Mouse (Mus musculus): ENCODE measurements around the gene Itgbl1.
"Not testable (repeated sequence)": the region's sequence is repeated elsewhere in the genome, so short reads cannot be mapped to it uniquely, and the experiment has no call there.

Gene Itgbl1

DNA sequence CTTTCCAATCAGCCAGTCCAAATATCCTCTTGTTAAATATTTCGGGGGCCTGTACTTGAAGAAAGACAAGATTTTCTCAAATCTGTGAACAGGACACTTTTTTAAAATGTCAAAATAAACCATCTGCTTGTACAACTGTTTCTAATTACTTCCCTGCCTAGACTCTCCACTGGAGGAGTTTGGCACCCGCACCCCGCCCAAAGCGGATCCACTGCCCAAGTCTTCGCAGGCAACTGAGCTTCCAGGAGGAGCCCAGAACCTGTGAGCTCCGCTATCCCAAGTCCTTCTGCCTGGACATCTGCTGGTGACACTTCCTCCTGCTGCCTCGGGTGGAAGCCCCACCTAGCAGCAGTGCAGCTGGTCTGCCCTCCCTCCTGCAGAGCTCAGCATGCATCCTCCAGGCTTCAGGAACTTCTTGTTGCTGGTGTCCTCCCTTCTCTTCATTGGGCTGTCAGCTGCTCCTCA is at the start of gene Itgbl1:
Itgbl1 (plus strand) TSS at position 51 of the 465 bp plus-strand sequence.
- no peak for DNase-seq (ENCODE audit: low spot score)

DNA sequence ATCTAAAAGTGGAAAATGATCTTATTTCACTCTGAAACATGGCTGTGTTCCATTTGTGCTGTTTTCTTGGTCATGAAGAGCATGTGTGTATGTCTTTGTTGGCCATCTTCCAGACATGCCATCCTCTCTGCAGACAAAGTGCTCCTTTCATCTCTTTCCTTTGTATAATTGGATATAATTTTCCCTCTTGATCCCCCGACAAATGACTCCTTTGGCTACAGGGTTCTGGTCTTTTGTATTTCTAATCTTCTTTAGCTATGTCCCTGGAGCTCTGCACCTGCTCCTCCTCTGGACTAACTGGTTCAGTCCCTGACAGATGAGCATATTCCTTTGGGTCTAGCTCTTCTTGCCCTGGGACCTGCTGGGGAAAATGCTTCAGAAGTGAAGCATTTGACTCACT is 36.8 kb upstream of the Itgbl1 start:
- DNase-seq (ENCODE audit: low spot score): no peak

DNA sequence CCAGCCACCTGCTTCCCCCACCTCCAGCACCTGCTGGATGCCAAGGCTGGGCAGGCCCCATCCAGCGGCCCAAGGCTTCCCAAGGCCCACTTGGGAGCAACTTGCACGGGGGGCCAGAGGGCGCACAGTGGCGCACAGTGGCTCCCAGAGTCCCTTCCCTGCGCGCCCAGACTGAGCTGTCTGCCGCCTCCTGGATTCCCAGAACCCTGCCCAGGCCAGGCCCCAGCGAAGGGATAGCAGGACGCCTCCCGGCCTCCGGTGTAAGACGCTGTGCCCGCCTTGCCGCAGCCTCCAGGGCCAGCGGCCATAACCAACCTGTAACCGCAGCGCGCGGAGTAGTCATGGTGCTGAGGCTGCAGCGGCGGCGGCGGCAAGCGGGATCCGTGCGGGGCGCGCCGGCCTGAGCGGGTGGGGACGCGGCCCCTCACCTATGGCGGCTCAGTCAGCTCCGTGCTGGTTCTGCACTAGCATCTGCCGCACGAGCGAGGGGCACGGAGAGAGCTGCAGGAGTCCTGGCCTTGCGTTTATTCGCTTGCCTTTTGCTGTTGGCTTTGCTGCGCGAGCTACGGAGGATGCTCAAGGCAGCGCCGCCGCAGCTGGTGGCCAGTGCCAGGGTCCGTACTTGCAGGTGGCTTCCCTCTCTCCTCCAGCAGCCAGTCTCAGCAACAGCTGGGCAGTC is 33.1 kb upstream of the Itgbl1 start, which contains the start of gene Nalcn:
Nalcn (minus strand) TSS at position 644 of the 679 bp plus-strand sequence.
- no peak for DNase-seq (ENCODE audit: low spot score)

DNA sequence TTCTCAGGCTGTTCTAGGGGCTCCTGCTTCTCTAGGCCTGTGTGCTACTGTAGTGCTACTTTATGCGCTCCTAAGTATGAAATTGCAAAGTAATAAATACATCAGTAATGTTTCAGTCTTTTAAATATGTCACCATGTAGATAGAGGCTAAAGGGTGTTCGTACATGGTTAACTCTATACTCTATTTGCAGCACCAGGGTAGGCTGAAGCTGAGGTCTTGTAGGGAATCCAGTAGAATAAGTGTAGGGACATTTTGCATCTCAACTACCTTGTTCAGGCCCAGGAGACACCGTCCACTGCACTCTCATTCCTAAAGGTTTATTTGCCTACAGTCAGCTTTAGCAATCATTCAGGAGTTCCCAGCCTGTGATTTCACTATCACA is 32.6 kb upstream of the Itgbl1 start:
- DNase-seq (ENCODE audit: low spot score): no peak

DNA sequence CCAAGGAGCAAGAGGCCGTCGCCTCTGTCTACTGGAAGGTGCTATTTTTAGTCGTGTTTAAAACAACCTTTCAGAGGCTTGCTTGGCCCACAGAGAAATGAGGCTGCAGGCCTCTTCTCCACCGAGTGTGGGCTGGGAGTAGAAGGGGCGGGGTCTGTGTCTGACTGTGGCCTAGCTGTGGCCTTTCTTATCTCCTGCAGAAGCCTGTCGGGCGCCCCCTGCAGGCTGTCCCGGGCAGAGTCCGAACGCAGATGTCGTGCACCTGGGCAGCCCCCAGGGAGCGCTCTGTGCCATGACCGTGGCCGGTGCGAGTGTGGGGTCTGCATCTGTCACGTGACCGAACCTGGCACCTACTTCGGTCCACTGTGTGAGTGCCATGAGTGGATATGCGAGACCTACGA is 1.3 kb downstream of the Itgbl1 start:
- DNase-seq (ENCODE audit: low spot score): peak; percentile 3

DNA sequence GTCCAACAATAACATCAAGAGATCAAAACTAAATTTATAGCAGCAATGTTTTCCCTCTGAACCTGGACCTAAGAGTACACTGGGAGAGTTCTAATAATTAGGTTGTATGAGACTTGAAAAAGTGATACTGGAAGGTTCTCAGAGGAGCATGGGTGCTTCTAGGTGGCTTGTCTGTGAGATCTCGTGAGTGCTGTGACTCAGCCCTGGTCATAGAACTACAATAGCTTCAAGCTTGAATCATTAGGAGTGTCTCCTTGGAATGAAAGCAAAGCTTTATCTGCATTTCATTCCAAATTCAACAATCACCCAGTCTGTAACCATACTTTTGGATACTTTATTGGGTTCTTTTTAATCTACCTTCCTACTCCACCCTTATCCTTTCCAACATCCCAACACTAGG is 2.6 kb downstream of the Itgbl1 start:
- no peak for DNase-seq (ENCODE audit: low spot score)

DNA sequence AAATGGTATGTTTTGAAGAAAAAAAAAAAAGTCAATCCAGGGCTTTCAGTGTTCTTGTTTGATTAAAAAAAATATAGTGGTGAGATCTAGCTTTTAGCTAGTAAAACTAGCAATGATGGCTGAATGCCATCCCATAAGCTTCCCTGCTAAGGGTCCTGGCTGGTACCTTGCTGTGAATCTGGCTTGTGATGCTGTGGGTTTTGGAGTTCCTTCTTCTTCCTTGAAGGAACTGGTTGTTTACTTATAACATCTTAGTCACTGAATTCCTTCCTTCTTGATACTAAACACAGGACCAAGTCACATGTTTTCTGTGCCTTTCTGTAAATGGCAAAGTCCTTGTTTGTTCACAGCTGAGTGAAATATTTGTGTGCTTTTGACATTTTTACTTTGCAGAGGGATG is 3.4 kb downstream of the Itgbl1 start:
- no peak for DNase-seq (ENCODE audit: low spot score)

DNA sequence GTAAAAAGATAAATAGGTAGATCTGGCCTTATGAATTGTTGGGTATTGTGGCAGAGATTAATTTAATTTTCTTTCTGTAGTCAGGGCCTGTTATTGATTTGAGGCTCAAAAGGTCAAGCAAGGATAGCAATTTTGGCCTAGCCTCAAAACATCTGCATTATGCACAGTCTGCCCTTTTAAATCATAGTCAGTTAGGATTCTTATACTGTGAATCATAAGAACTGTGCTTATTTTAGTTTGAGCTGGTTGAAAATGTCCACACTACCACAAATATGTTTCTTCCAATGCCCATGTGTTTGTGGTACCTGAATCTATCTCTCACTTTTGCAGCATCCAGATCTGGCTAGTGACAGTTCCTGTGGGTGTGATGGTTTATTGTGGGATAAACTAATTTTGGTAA is 4.7 kb downstream of the Itgbl1 start:
- DNase-seq (ENCODE audit: low spot score): no peak

DNA sequence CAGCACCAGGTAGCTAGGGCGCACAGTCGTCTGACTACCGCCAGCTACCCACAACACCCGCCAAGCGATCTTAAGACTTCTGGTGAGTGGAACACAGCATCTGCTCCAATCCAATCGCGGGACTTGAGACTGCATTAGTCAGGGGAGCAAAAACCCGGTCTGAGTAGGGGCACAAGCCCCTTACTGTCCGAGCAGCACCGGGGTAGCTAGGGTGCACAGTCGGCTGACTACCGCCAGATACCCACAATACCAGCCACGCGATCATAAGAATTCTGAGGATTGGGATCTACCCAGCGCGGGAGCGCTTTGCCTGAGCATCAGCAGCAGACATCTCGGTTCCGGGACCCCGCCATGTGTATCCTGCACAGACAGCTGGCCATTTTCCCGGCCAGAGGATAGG is 11.3 kb downstream of the Itgbl1 start:
- DNase-seq (ENCODE audit: low spot score): not testable (repeated sequence)

DNA sequence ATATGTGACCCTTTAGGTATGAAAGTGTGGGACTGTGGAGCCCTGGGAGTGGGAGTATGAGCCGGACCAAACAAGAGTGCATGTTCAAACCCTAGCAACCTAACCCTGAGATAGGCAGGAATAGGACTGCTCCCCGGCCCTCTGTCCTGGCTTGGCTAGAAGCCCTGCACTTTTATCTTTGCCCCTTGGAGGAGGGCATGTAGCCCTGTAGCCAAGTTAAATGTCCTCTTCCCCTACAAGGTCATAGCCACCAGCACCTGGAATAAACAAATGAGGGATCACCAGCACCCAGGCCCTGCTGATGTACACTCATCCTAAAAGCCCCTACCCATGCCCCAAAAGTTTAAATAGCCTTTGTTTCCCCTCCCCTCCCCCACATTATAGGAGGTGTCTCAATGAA is 18.3 kb downstream of the Itgbl1 start:
- no peak for DNase-seq (ENCODE audit: low spot score)

DNA sequence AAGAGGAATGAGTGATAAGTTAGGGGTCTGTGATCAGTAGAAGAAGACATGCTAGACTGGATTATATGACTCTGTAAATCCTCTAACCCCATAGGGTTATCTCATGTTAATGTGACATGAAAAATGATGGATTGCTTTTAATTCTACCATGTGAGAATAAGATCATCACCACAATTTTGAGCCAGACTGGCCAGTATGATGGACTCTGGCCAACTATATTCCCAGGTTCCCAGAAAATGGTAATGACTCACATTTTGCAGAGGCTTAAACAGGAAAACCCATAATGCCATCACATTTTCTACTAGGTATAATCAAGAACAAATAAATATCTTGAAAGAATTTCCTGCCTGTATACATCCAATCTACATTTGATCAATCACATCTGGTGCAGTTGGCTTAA is 55.0 kb downstream of the Itgbl1 start:
- no peak for DNase-seq (ENCODE audit: low spot score)

DNA sequence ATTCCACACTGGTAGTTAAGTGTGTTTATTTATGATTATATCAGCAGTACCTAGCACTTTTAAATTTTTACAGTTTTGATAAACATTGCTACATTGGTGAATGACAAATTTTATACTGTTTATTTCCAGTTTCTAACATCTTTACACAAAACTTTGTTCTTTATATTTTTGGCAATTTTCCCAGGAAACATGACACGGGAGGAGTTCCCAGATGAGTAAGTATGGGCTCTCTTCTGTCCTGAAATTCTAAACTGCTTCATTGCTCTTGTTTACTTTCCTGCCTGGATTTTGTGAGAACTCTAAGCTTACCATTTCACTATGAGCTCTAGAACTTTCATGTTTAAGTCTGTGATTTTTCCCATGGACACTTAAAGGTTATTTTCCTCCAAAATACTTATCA is 82.3 kb downstream of the Itgbl1 start:
- DNase-seq (ENCODE audit: low spot score): no peak

DNA sequence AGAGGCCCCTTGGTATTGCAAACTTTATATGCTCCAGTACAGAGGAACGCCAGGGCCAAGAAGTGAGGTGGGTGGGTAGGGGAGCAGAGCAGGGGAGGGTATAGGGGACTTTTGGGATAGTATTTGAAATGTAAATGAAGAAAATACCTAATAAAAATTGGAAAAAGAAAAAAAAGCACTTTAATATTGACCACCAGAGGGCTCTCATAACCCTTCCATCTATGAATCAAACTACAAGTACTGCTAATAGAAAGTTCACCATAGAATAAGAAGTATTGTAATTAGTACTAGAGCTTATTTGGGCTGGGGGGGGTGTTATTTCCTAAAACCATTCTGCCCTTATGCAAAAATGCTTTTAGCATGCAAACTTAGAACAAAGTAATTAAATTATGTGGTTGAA is 91.2 kb downstream of the Itgbl1 start:
- DNase-seq (ENCODE audit: low spot score): no peak

DNA sequence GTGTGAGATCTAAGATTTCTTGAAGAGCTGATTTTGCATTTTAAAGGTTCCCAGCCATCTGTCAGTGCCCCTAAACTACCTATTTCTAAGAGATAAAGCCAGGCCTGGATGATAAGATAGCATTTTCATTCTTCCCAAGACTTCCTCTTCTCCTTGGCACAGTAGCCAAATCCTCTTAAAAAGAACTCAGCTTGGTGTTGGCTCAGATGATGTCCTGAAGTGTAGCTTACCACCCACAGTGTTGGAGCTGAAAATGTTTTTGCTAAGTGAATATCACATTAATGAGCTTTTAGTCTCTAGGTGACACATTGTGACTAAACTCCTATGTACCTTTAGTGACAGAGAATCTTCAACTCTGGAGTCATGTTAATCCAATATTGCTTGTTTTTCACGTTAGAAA is 99.8 kb downstream of the Itgbl1 start:
- DNase-seq (ENCODE audit: low spot score): no peak

DNA sequence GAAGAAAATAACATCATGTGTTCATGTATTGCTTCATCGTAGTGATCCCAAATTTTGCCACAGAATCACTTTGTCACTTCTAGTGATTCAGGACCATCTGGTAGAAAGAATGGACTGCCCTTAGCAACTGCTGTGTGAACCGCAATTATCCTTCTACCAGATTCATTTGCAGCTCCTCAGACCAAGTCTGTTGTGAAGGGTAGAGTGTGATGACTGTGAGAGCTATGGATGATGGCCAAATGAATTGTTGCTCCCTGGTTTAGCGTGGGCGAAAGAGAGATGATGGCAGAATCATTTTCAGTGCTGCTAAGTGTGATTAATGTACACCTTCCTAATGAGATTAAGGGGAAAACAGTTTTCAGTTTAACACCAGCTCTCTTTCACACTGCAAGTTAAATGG is 100.3 kb downstream of the Itgbl1 start:
- no peak for DNase-seq (ENCODE audit: low spot score)

DNA sequence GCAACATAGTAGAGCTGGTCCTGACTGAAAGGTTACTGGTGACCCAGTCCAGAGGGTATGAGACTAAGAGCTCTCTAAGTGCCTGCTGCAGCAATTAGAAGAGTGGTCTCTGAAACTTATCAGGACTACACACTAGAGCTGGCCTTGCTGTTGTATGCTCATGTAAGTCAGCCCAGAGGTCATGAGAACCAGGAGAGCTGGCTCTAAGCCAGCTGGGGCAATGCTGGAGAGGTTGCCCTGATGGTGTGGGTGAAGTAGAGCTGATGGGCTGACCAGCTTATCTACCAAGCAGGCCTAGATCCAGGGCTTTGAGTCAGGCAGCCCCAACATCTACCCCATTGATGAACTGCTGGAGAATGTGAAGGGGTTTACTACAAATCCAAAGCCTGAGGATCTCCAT is 142.0 kb downstream of the Itgbl1 start:
- DNase-seq (ENCODE audit: low spot score): no peak

DNA sequence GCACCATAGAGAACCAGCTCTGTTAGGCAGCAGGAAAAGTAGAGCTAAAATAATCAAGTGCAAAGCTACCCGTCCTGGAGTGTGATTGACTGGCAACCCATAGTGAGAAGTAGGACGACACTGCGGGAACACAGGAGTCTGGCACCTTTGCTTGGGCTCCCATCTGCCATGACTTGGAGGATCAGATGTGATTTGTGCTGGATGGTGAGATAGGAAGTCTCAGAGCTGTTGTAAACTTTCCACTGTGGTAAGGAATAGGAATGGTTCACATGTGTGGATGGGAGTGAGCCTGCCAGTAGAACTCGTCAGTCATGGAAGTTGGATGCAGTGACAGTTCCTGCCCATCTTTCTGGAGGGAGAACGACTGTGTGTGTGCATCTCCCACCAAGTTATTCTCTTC is 177.9 kb downstream of the Itgbl1 start:
- DNase-seq (ENCODE audit: low spot score): no peak

DNA sequence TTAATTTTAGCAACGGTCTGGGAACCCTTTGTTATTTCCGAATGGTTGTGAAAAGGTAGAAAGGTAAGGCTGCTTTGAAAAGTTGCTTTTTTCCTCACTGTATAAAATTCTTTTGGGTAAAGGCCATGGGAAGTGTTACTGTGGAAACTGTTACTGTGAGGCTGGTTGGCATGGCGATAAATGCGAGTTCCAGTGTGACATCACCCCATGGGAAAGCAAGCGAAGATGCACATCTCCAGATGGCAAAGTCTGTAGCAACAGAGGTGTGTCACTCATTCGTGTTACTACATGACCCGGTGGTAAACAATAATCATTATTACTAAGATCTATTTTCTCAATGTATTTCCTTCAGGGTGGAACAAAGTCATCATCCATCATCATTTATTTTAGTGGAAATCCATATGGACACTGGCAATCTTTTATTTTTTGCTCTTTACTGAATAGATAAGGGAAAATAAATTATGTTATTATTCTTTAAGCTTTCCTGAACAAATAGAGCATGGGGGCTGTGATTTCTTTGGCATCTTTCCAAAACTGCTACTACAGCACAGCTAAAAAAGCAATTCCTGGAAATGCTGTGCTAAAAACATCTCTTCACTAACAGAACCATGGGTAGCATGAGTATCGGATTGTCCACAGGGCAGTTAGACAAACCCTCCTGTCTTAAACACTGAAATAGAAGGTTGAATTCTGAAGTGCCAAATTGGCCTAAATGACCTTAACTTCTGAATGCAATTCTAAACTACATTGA is 184.1 kb downstream of the Itgbl1 start:
- no peak for DNase-seq (ENCODE audit: low spot score)

DNA sequence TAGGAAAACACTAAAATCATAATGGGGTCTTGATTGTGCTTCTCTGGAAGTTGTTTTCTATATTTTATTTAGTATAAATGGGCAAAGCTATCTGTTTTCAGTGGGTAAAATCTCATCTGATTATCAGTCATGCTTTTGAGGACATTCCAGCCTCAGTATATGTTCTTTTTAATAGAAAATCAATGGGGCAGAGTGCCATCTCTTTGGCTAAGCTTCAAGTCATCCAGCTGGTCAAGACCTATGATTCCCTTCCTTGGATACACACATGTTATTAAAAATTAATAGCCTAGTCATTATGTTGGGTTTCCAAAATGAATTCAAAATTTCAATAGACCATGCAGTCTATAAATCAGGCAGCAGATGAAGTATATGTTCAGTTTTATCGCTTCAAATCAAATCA is 204.8 kb downstream of the Itgbl1 start:
- no peak for DNase-seq (ENCODE audit: low spot score)

DNA sequence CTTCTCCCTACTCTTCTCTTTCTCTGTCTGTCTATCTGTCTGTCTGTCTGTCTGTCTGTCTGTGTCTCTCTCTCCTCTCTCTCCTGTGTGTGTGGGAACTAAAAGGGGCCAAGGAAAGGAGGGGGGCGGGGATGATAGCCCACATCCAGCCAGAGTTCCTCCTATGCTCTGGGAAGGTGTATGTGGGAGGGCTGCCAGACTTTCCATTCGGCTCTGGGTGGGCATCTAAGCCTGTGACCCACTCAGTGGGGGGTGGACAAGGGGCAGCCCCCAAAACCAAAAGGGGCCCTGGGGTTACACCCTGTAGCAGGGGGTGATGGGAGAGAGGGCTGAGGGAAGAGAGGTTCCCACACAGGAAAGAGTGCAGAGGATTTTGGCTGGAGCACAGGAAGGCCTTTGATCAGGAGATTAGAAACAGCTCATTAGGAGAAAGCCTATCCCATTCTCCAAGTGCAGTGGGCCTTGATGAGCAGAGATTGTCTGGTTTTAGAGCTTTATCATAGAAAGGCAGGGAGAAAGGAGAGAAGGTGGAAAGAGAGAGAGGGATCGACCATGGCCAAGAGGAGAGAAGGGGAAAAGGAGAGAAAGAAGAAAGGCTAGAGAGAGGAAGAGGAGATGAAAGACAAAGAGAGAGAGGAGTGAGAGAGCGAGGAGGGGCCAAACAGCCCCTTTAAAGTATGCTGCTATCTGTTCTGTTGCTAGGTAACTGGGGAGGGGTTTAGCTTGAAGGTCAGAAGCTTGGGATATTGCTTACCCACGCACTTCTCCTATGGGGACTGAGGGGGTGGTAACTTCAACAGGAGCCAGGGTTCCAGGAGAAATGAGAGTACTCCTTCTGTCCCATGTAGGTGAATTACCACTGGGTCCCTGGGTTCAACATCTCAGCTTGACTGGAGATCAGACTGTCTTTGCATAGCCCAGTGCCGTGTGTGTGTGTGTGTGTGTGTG is 206.3 kb downstream of the Itgbl1 start:
- DNase-seq (ENCODE audit: low spot score): no peak

DNA sequence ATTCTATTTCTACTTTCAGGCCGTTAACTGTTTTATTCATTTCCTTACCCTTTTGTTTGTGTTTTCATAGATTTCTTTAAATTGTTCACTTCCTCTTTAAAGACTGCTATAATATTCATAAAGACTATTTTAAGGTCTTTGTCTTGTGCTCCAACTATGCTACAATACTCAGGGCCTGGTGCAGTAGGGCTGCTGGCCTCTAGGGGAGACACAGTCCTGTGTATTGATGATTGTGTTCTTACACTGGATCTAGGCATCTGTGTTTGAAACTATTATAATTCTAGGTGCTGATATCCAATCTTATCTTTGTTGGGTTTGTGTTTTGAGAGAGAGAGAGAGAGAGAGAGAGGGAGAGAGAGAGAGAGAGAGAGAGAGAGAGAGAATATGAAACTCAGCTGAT is 268.1 kb downstream of the Itgbl1 start:
- DNase-seq (ENCODE audit: low spot score): no peak

DNA sequence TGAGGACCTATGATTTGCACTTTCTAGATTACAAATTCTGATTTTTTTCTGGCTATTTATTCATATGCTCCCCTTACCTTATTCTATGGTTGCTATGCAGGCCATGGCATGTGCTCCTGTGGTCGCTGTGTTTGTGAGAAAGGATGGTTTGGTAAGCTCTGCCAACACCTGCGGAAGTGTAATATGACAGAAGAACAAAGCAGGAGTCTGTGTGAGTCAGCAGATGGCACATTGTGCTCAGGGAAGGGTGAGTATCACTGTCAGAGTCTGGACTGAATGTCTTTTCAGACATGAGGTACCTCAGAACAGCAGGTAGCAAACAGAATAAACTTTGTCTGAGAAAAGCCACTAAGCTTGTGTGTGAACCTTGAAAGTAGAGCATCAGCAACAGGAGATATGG is 306.8 kb downstream of the Itgbl1 start:
- DNase-seq (ENCODE audit: low spot score): no peak

DNA sequence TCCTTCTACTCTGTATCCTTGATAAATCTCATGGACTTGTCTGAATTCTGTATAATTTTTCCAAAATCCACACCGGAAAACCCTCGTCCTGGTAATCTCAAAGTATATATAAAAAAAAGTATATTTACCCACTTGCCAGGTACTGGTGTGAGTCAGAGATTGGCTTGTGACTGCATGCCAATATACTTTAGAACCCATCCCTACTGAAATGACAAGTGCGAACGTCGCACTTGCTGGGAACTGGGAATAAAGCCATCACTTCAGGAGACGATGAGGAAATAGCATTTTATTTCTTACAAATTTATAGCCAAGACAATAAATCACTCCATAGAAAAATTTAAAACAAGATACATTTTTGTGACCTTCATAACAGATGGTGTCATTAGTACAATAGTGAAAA is 308.2 kb downstream of the Itgbl1 start:
- DNase-seq (ENCODE audit: low spot score): no peak

Measured in c-Kit-positive CD71-positive TER-119-positive erythroid progenitor cells, embryonic 14.5 days (primary cell).